Mouse (Mus musculus): Measurements from ENCODE around the gene Nuak2.

DNA sequence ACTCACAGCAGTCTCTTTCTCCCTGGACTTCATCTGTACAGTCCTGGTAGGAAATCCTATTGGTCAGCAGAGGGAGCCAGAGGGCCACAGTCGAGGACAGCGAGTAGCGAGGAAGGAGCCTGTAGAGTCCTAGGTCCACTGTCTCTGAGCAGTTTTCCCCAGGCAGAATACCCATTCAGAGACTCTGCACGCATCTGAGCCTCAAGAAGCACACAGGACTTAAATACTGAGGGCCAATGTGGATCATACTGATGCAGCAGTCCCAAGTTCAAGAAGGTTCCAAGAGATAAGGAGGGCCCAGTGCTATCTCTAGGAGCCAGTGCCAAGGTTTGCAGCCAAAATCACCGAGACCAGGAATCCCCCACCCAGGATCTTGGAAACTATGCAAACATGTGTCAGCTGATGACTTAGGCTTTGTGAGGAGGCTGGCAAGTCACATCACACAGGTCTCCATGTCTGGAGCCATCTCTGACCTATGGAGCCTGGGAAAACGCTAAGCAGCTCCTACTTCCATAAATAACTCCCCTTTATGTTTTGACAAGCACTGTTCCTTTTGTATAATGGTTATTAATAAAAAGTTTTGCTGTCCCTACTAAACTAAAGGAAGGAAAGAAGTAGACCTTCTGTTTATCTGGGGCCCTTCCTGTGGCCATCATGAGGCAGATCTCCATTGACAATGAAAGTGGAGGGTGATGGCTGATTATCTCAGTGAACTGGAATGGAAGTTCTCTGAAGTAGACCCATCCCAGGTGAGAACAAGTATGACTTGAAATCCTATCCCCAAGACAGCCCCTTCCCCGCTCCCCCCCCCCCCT is 52.0 kb downstream of the Nuak2 start:
- TF ChIP-seq GATA1 (IDR thresholded peaks at IDR 0.05; ENCODE audit: borderline replicate concordance, low read length) (peak; percentile 72; the same call in 1 of the 3 replicates), FLI1 (IDR thresholded peaks at IDR 0.05; ENCODE audit: low read length) (no peak)

All from megakaryocyte, embryonic 14.5 days (primary cell).